Mouse (Mus musculus) kidney, postnatal 4 days (tissue): ENCODE results near the gene Dock4.

ENCODE experiments used
- DNase-seq, 2 experiments: peaks; one replicate each; pipeline ENCODE4 v3.0.0; 2021; ENCODE audit warnings: mixed read lengths in 2 of 2

Dock4 gene

GRCm38 (mm10) chr12:40445648-40446449 is at the start of gene Dock4, which contains the start of gene Zfp277:
Dock4 (plus strand) TSS chr12:40445952.
Zfp277 (minus strand) TSS chr12:40445902.
- peak; percentile 99 to 100 for DNase-seq

GRCm38 (mm10) chr12:40398916-40399315 is 46.8 kb upstream of the Dock4 start:
- no peak for DNase-seq

GRCm38 (mm10) chr12:40399386-40399785 is 46.4 kb upstream of the Dock4 start:
- DNase-seq: no peak

- DNase-seq: no peak
Observed at GRCm38 (mm10) chr12:40399812-40400211, 45.9 kb upstream of the Dock4 start.

- DNase-seq: no peak
Observed at GRCm38 (mm10) chr12:40414682-40415311, 31.0 kb upstream of the Dock4 start.

GRCm38 (mm10) chr12:40415312-40415925 is 30.3 kb upstream of the Dock4 start:
- peak in 1 of 2 experiments; percentile 11 for DNase-seq

- no peak for DNase-seq
Observed at GRCm38 (mm10) chr12:40417257-40417656, 28.5 kb upstream of the Dock4 start.

GRCm38 (mm10) chr12:40424991-40425390 is 20.8 kb upstream of the Dock4 start:
- DNase-seq: no peak

- peak in 1 of 2 experiments; percentile 10 for DNase-seq
Observed at GRCm38 (mm10) chr12:40427606-40428005, 18.1 kb upstream of the Dock4 start.

GRCm38 (mm10) chr12:40429976-40430375 is 15.8 kb upstream of the Dock4 start:
- DNase-seq: peak in 1 of 2 experiments; percentile 27

GRCm38 (mm10) chr12:40431075-40431474 is 14.7 kb upstream of the Dock4 start:
- no peak for DNase-seq

GRCm38 (mm10) chr12:40434101-40434500 is 11.7 kb upstream of the Dock4 start:
- no peak for DNase-seq

- peak in 1 of 2 experiments; percentile 50 for DNase-seq
Observed at GRCm38 (mm10) chr12:40438049-40438448, 7.7 kb upstream of the Dock4 start.

- no peak for DNase-seq
Observed at GRCm38 (mm10) chr12:40445206-40445605, 546 bp upstream of the Dock4 start.

GRCm38 (mm10) chr12:40446450-40447381 is 964 bp downstream of the Dock4 start:
- DNase-seq: peak; percentile 68 to 78

- no peak for DNase-seq
Observed at GRCm38 (mm10) chr12:40447561-40448355, 2.0 kb downstream of the Dock4 start.

GRCm38 (mm10) chr12:40449119-40449795 is 3.5 kb downstream of the Dock4 start:
- DNase-seq: no peak

- no peak for DNase-seq
Observed at GRCm38 (mm10) chr12:40456517-40456916, 10.8 kb downstream of the Dock4 start.

GRCm38 (mm10) chr12:40458977-40459376 is 13.2 kb downstream of the Dock4 start:
- peak; percentile 32 to 56 for DNase-seq

- DNase-seq: no peak
Observed at GRCm38 (mm10) chr12:40459673-40460265, 14.0 kb downstream of the Dock4 start.
